Mouse (Mus musculus): Measurements from ENCODE around the gene Tpra1.

Tpra1 gene

GRCm38 (mm10) chr6:88947771-88948170 is 45.7 kb downstream of the Tpra1 start:
- in situ Hi-C loops (cut with MseI, MboI) = no loop called here

DNA sequence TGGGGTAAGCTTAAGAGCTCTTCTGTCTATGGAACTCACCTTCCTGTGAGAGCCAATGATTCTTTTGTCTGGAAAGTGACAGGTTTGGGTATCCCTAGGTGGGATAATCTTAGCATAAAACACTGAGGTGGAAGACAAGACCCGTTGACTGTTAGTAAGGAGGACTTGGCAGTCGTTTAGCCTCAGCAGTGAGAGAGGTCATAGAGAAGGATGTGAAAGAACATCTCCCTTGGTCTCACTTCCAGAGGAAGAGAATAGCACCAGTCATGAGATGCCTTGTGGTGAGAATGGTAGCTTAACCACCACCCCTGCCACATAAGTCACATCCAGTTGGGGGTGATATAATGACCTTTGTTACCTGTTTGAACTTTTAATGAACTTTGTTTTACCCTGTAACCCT is 54.7 kb downstream of the Tpra1 start:
- in situ Hi-C loops (cut with MseI, MboI) = no loop called here

DNA sequence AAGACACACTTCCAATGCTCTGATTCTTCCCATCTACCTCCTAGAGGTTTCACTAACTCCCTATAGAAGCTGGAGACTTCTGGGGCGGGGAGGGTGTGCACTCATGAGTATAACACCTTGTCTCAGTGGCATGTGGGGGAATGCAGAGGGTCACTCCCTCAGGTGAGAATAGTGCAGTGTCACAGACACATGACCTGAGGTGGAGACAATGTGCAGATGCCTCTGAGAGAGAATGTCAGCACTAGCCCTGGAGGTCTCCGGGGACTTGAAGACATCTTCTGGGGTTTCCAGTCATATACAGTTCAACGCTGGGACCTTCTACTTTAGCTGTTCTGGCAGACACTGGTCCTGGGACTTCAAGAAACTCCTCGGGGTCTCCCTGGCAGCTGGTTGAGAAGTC is 55.3 kb downstream of the Tpra1 start:
- in situ Hi-C loops (cut with MseI, MboI) = no loop called here

- in situ Hi-C loops (cut with MseI, MboI) = no loop called here
Measured at GRCm38 (mm10) chr6:88957801-88958211, 55.8 kb downstream of the Tpra1 start.

GRCm38 (mm10) chr6:88958305-88958704 is 56.3 kb downstream of the Tpra1 start:
- in situ Hi-C loops (cut with MseI, MboI) = no loop called here

DNA sequence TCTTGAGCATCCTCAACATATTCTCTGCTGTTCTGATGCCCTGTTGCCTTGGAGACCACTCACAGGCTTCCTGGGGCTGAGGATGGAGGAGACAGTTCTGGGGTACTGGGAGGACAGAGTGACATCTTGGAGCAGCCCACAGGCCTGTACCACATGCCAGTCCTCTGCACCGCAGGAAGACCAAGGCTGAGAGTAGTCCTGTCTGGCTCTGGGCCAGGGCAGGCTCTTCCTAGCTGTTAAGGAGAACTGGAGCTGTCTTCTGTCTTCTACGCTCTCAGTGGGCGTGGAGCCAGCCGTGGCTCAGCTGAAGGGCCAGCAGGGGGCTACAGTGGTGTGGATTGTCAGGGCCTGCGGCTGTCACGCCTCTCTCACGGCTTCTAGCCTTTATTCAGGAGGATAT is 57.8 kb downstream of the Tpra1 start:
- in situ Hi-C loops (cut with MseI, MboI) = no loop called here

GRCm38 (mm10) chr6:88960941-88961340 is 58.9 kb downstream of the Tpra1 start:
- in situ Hi-C loops (cut with MseI, MboI) = no loop called here
